Mouse (Mus musculus): ENCODE measurements at regions not wholly inside any gene's neighbourhood (a gene's known extent, or its start where the extent isn't known, plus 50 kb on each side); places are given as distances from the start of the nearest gene placed in this dataset.

DNA sequence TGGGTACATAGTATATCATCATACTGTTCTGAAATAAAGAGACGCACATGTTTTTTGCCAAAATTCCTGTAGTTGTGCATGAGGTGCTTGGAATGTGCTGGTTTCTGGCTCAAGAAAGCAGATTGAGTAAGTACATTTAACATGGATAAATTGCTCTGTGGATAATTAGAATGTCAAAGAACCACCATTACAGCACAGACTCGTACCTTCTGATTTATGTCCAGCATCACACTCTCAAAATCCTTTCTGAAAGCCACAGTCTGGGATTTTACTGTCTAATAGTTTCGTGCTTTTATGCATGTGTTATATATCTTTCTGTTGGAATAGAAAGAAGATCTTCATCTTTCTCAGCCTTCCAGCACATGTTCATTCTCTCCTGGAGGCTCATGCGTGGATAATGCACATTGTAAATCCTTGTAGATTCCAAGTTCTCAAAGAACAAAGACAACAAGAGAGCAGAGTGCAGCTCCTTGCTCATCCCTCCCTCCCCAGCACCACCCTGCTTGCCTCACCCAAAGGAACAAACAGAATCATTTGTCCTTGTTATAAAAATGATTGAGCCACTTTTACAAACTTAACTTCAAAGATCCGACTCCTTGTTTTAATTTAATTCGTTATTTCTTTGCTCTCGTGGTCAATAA, 348.9 kb upstream of the Ctso start:
- Histone ChIP-seq H3K9me3 (replicated peaks; ENCODE audit: insufficient read depth, low read length) (no peaks in the 10 kb centered on the region), H3K9ac (ENCODE audit: control insufficient read depth, low read depth, low read length, poor library complexity, severe bottlenecking) (no peak overlapping the region)
- TF ChIP-seq USF2 (IDR thresholded peaks at IDR 0.05; ENCODE audit: borderline replicate concordance in 1 of 2, insufficient read depth in 1 of 2, low read depth in 1 of 2, low read length in 2 of 2) (no peak), POLR2AphosphoS5 (IDR thresholded peaks at IDR 0.05; ENCODE audit: borderline replicate concordance, low read depth, low read length) (no peak)

GRCm38 (mm10) chr3:81589109-81589508, 343.3 kb upstream of the Ctso start:
- Histone ChIP-seq H3K36me3 (ENCODE audit: control insufficient read depth in 1 of 2, insufficient read depth in 2 of 2, low read length in 2 of 2) (no peaks in the 10 kb centered on the region), H3K9me3 (replicated peaks; ENCODE audit: insufficient read depth, low read length) (no peaks in the 10 kb centered on the region), H3K79me2 (ENCODE audit: control insufficient read depth, insufficient read depth, low read length, poor library complexity) (no peaks in the 10 kb centered on the region), H3K27me3 (ENCODE audit: control insufficient read depth in 1 of 2, insufficient read depth in 2 of 2, low read length in 2 of 2) (no peaks in the 10 kb centered on the region), H3K4me1 (ENCODE audit: control insufficient read depth in 1 of 2, insufficient read depth in 2 of 2, low read length in 2 of 2) (no peaks in the 10 kb centered on the region), H3K9ac (ENCODE audit: control insufficient read depth, low read depth, low read length, poor library complexity, severe bottlenecking) (no peak overlapping the region), H3K4me3 (ENCODE audit: control insufficient read depth in 1 of 2, insufficient read depth in 1 of 2, low read depth in 2 of 2, low read length in 2 of 2) (no peak overlapping the region), H3K27ac (ENCODE audit: control insufficient read depth, low read depth, low read length) (no peak overlapping the region)
- no peak for DNase-seq (ENCODE audit: low read depth, low spot score)
- no peak for TF ChIP-seq POLR2AphosphoS5 (IDR thresholded peaks at IDR 0.05; ENCODE audit: borderline replicate concordance, low read depth, low read length)
- TF ChIP-seq KAT2A (conservative IDR thresholded peaks at IDR 0.05; ENCODE audit: low read depth, low read length), result no peak
- no peak for TF ChIP-seq HCFC1 (IDR thresholded peaks at IDR 0.05; ENCODE audit: low read depth, low read length)
- TF ChIP-seq SIN3A (IDR thresholded peaks at IDR 0.05; ENCODE audit: low read length), result no peak
- TF ChIP-seq RAD21 (IDR thresholded peaks at IDR 0.05; ENCODE audit: low read depth, low read length), result no peak
- no peak for TF ChIP-seq NELFE (IDR thresholded peaks at IDR 0.05; ENCODE audit: low read depth, low read length)
- no peak for TF ChIP-seq EP300 (IDR thresholded peaks at IDR 0.05; ENCODE audit: low read depth in 1 of 2, low read length in 2 of 2)
- TF ChIP-seq POLR2AphosphoS2 (IDR thresholded peaks at IDR 0.05; ENCODE audit: low read length), result no peak
- no peak for TF ChIP-seq MYB (IDR thresholded peaks at IDR 0.05; ENCODE audit: low read depth, low read length)
- TF ChIP-seq SMC3 (IDR thresholded peaks at IDR 0.05; ENCODE audit: low read depth, low read length), result no peak
- no peak for TF ChIP-seq USF2 (IDR thresholded peaks at IDR 0.05; ENCODE audit: borderline replicate concordance in 1 of 2, insufficient read depth in 1 of 2, low read depth in 1 of 2, low read length in 2 of 2)
- TF ChIP-seq ZNF384 (IDR thresholded peaks at IDR 0.05; ENCODE audit: low read depth, low read length), result no peak
- no peak for TF ChIP-seq NRF1 (IDR thresholded peaks at IDR 0.05; ENCODE audit: insufficient read depth, low read depth, low read length, poor library complexity, severe bottlenecking)
- no peak for TF ChIP-seq ZKSCAN1 (IDR thresholded peaks at IDR 0.05; ENCODE audit: low read depth, low read length)
- no peak for TF ChIP-seq UBTF (IDR thresholded peaks at IDR 0.05; ENCODE audit: borderline replicate concordance, insufficient read depth, low read depth, low read length)
- TF ChIP-seq ZMIZ1 (IDR thresholded peaks at IDR 0.05; ENCODE audit: low read depth, low read length), result no peak
- no peak for TF ChIP-seq MXI1 (IDR thresholded peaks at IDR 0.05; ENCODE audit: low read depth, low read length)

More for the DNA sequence above, 348.9 kb upstream of the Ctso start:
- no peak overlapping the region for H3K4me3 ChIP-seq (ENCODE audit: control insufficient read depth in 1 of 2, insufficient read depth in 1 of 2, low read depth in 2 of 2, low read length in 2 of 2)
- no peak for DNase-seq (ENCODE audit: low read depth, low spot score)
- no peak overlapping the region for H3K27ac ChIP-seq (ENCODE audit: control insufficient read depth, low read depth, low read length)
- H3K27me3 ChIP-seq (ENCODE audit: control insufficient read depth in 1 of 2, insufficient read depth in 2 of 2, low read length in 2 of 2), result no peaks in the 10 kb centered on the region
- no peaks in the 10 kb centered on the region for H3K79me2 ChIP-seq (ENCODE audit: control insufficient read depth, insufficient read depth, low read length, poor library complexity)
- no peaks in the 10 kb centered on the region for H3K36me3 ChIP-seq (ENCODE audit: control insufficient read depth in 1 of 2, insufficient read depth in 2 of 2, low read length in 2 of 2)
- H3K4me1 ChIP-seq (ENCODE audit: control insufficient read depth in 1 of 2, insufficient read depth in 2 of 2, low read length in 2 of 2), result no peaks in the 10 kb centered on the region
